8 mouse cellular contexts compared by ENCODE assay signal in the genomic region with DNA sequence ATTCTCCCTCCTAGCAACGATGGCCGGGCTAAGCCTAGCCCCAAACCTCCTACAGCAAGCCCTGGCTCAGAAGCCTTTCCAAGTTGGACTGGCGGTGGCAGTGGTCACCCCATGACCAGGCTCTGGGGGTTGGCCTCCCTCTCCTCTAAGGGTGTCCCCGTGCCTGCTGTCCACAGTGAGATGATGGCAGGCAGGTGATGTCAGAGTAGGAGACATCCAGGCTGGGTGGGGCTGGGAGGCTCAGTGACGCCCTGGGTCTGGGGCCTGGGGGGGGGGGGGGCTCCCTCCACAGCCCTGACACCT. TPM values are rescaled to one million over a fixed set of nuclear protein-coding genes. Genes with fewer than 3 reads are reported as not detected.
A peak's percentile ranks its signal among the peaks of the same experiment; 100 is the strongest.
DNase-seq lines count a peak whose midpoint lies in the region; ATAC-seq and TF ChIP-seq lines count a peak whose summit lies in the region.

No protein-coding gene starts in this region.

- H3K36me3 ChIP-seq in heart, embryonic 11.5 days (ENCODE audit: control insufficient read depth, insufficient read depth, low read length), result no peaks in the 10 kb centered on the region
- H3K36me3 ChIP-seq in ES-E14 (ENCODE audit: control insufficient read depth, insufficient read depth, low read length, poor library complexity, severe bottlenecking), result peaks cover 16% of the 10 kb centered on the region; the same call in 1 of the 2 replicates
- 0 out of 2 replicates have a peak, but pooled peaks cover 4% of the 10 kb centered on the region for H3K36me3 ChIP-seq in hindbrain, embryonic 10.5 days
- H3K36me3 ChIP-seq in macrophage (ENCODE audit: inconsistent target), result no peaks in the 10 kb centered on the region

- H3K79me2 ChIP-seq in macrophage (ENCODE audit: inconsistent target), result no peaks in the 10 kb centered on the region

- H3K27me3 ChIP-seq in heart, embryonic 11.5 days (ENCODE audit: control insufficient read depth, insufficient read depth, low read length), result peaks cover 27% of the 10 kb centered on the region
- peaks cover 52% of the 10 kb centered on the region for H3K27me3 ChIP-seq in hindbrain, embryonic 10.5 days (ENCODE audit: insufficient read depth, poor library complexity, severe bottlenecking)

- no peak for DNase-seq in heart, postnatal 10 days
- no peak for DNase-seq in ES-E14 (ENCODE audit: low read depth, low spot score)
- no peak for DNase-seq in hindbrain, embryonic 10.5 days (ENCODE audit: low spot score)
- no peak for DNase-seq in frontal cortex, postnatal 36 days (ENCODE audit: low spot score in 2 of 2)
- no peak for DNase-seq in ovary, postnatal 36 days (ENCODE audit: low spot score)
- DNase-seq in adrenal gland, postnatal 25 days, result no peak

- peak overlapping the region; percentile 75 for H3K4me3 ChIP-seq in heart, embryonic 11.5 days (ENCODE audit: low read depth, low read length)
- H3K4me3 ChIP-seq in ES-E14 (ENCODE audit: insufficient read depth in 1 of 2, low read depth in 1 of 2, low read length in 2 of 2, poor library complexity in 1 of 2, severe bottlenecking in 1 of 2), result peak overlapping the region; percentile 74 to 94
- H3K4me3 ChIP-seq in hindbrain, embryonic 10.5 days, result peak overlapping the region; percentile 87
- H3K4me3 ChIP-seq in macrophage (ENCODE audit: inconsistent target), result peak overlapping the region; percentile 20; the same call in 1 of the 2 replicates

- no peak; the same call in 1 of the 2 replicates for ATAC-seq in heart, embryonic 11.5 days (replicated peaks; ENCODE audit: insufficient number of reproducible peaks, low FRiP score, low TSS enrichment)

- no peaks in the 10 kb centered on the region for H3K9me3 ChIP-seq in heart, embryonic 11.5 days (replicated peaks; ENCODE audit: control insufficient read depth, low read length)
- H3K9me3 ChIP-seq in ES-E14 (ENCODE audit: control insufficient read depth, insufficient read depth, low read depth, low read length), result no peaks in the 10 kb centered on the region
- H3K9me3 ChIP-seq in hindbrain, embryonic 10.5 days, result no peaks in the 10 kb centered on the region

- 15% methylated on average over 5 of the region's 5 CpGs for WGBS in heart, embryonic 11.5 days (ENCODE audit: insufficient replicate concordance)
- 11% methylated on average over 5 of the region's 5 CpGs for WGBS in hindbrain, embryonic 10.5 days
- WGBS in macrophage (ENCODE audit: missing documents), result 25% methylated on average over 4 of the region's 5 CpGs

- intact Hi-C loops in heart, postnatal 10 days (cut with DNase I), result no loop called here

- peak overlapping the region; percentile 99 for H3K4me2 ChIP-seq in heart, embryonic 11.5 days

- H3K4me1 ChIP-seq in heart, embryonic 11.5 days (ENCODE audit: control insufficient read depth, insufficient read depth, low read length), result peaks cover 5% of the 10 kb centered on the region; the same call in 1 of the 2 replicates
- H3K4me1 ChIP-seq in ES-E14 (ENCODE audit: control insufficient read depth in 2 of 2, insufficient read depth in 2 of 2, low read length in 2 of 2, poor library complexity in 1 of 2), result peaks cover 0 to 10% of the 10 kb centered on the region in 2 experiments; a peak in 1 of 4 replicates
- H3K4me1 ChIP-seq in hindbrain, embryonic 10.5 days (replicated peaks), result peaks cover 29% of the 10 kb centered on the region

- in situ Hi-C loops in ES-E14 (cut with MboI; ENCODE audit: low sequenced_read_pairs in 2 of 2, unreplicated experiment in 2 of 2), result no loop called here

- H3K9ac ChIP-seq in heart, embryonic 11.5 days (ENCODE audit: low read depth, low read length), result no peak overlapping the region
- peak overlapping the region; percentile 79 for H3K9ac ChIP-seq in ES-E14 (ENCODE audit: insufficient read depth, low read depth, low read length, poor library complexity, severe bottlenecking)

- no peak overlapping the region for H3K27ac ChIP-seq in heart, embryonic 11.5 days (ENCODE audit: low read depth, low read length)
- no peak overlapping the region for H3K27ac ChIP-seq in ES-E14 (ENCODE audit: insufficient read depth, low read depth, low read length, poor library complexity, severe bottlenecking)
- peak overlapping the region; percentile 84 for H3K27ac ChIP-seq in hindbrain, embryonic 10.5 days
- H3K27ac ChIP-seq in macrophage, result no peak overlapping the region

TF ChIP-seq in ES-E14, 5 proteins besides CTCF, POLR2A, EP300 and RAD21:
- no peak for TF ChIP-seq ZNF384 (IDR thresholded peaks at IDR 0.05; ENCODE audit: low read depth, low read length)
- no peak for TF ChIP-seq ZC3H11A (IDR thresholded peaks at IDR 0.05; ENCODE audit: borderline replicate concordance, low read depth, low read length)
- no peak for TF ChIP-seq HCFC1 (IDR thresholded peaks at IDR 0.05; ENCODE audit: borderline replicate concordance, insufficient read depth, low read length)
- TF ChIP-seq MAFK (IDR thresholded peaks at IDR 0.05; ENCODE audit: insufficient read depth, low read depth, low read length), result no peak
- no peak for TF ChIP-seq CHD2 (IDR thresholded peaks at IDR 0.05; ENCODE audit: low read depth, low read length)

RNA-seq across cellular contexts. Expression of a gene that starts 2.7 kb away (rescaled TPM):
- polyA plus RNA-seq in heart, embryonic 11.5 days (2014; fragmentation: Nextera tagmentation; extraction: Ambion mirVana), result 2.6 and 3.1 TPM in 2 replicates
- 10 to 100 TPM; 11.3 to 11.9 TPM for total RNA-seq in heart, postnatal 10 days (2021)
- 46.1 and 47.7 TPM in 2 replicates for total RNA-seq in ES-E14 (2012; rRNA removed)
- 6.7 and 8.7 TPM in 2 replicates for polyA plus RNA-seq in hindbrain, embryonic 10.5 days (2016; fragmentation: Nextera tagmentation; extraction: Ambion mirVana)
- 10 to 100 TPM in 11 of 26 experiments, 1 to 10 TPM in 15; 1.3 to 34.8 (median 7.2) TPM for total RNA-seq in macrophage (2018; cell fraction: chromatin; rRNA removed)
- total RNA-seq in macrophage (2018; cell fraction: cytosol; rRNA removed), result 10 to 100 TPM in 1 of 26 experiments, 1 to 10 TPM in 25; 2.0 to 10.2 (median 6.0) TPM
- 10 to 100 TPM in 6 of 26 experiments, 1 to 10 TPM in 20; 2.8 to 17.8 (median 7.1) TPM for total RNA-seq in macrophage (2018; cell fraction: nucleus; rRNA removed)
- polyA plus RNA-seq in macrophage (2018), result 3.1 to 9.1 TPM (median 4.7 TPM) in 3 replicates
- 42.4 and 58.1 TPM in 2 replicates for total RNA-seq in adrenal gland, postnatal 25 days (2021)

RNA-seq across cellular contexts. Expression of a gene that starts 37.5 kb away (rescaled TPM):
- polyA plus RNA-seq in heart, embryonic 11.5 days (2014; fragmentation: Nextera tagmentation; extraction: Ambion mirVana), result 1.5 and 1.7 TPM in 2 replicates
- total RNA-seq in heart, postnatal 10 days (2021), result 1 to 10 TPM; 5.7 to 5.8 TPM
- total RNA-seq in ES-E14 (2012; rRNA removed), result 2.4 and 4.7 TPM in 2 replicates
- polyA plus RNA-seq in hindbrain, embryonic 10.5 days (2016; fragmentation: Nextera tagmentation; extraction: Ambion mirVana), result 5.2 and 5.7 TPM in 2 replicates
- 1,000 to 10,000 TPM in 8 of 26 experiments, 100 to 1,000 TPM in 16, 10 to 100 TPM in 2; 64.9 to 1,705 (median 425) TPM for total RNA-seq in macrophage (2018; cell fraction: chromatin; rRNA removed)
- 100 to 1,000 TPM; 167 to 665 (median 370) TPM for total RNA-seq in macrophage (2018; cell fraction: cytosol; rRNA removed)
- 1,000 to 10,000 TPM in 6 of 26 experiments, 100 to 1,000 TPM in 20; 137 to 1,391 (median 650) TPM for total RNA-seq in macrophage (2018; cell fraction: nucleus; rRNA removed)
- polyA plus RNA-seq in macrophage (2018), result 131 to 514 TPM (median 230 TPM) in 3 replicates
- 6.4 and 6.8 TPM in 2 replicates for total RNA-seq in adrenal gland, postnatal 25 days (2021)

RNA-seq across cellular contexts. Expression of a gene that starts 44.4 kb away (rescaled TPM):
- polyA plus RNA-seq in heart, embryonic 11.5 days (2014; fragmentation: Nextera tagmentation; extraction: Ambion mirVana), result 2.8 and 4.2 TPM in 2 replicates
- total RNA-seq in heart, postnatal 10 days (2021), result 1 to 10 TPM; 7.7 to 8.5 TPM
- 1.3 and 1.8 TPM in 2 replicates for total RNA-seq in ES-E14 (2012; rRNA removed)
- polyA plus RNA-seq in hindbrain, embryonic 10.5 days (2016; fragmentation: Nextera tagmentation; extraction: Ambion mirVana), result 7.1 and 10.9 TPM in 2 replicates
- total RNA-seq in macrophage (2018; cell fraction: chromatin; rRNA removed), result 1 to 10 TPM in 19 of 26 experiments, under 1 TPM in 6, not detected in 1; 0.33 to 9.8 (median 1.9) TPM
- 10 to 100 TPM in 1 of 26 experiments, 1 to 10 TPM in 25; 1.1 to 13.8 (median 3.6) TPM for total RNA-seq in macrophage (2018; cell fraction: cytosol; rRNA removed)
- 10 to 100 TPM in 2 of 26 experiments, 1 to 10 TPM in 24; 1.0 to 13.1 (median 3.1) TPM for total RNA-seq in macrophage (2018; cell fraction: nucleus; rRNA removed)
- 3.2 to 4.7 TPM (median 3.5 TPM) in 3 replicates for polyA plus RNA-seq in macrophage (2018)
- total RNA-seq in adrenal gland, postnatal 25 days (2021), result 7.9 and 12.8 TPM in 2 replicates

RNA-seq across cellular contexts. Expression of a gene that starts 48.3 kb away (rescaled TPM):
- 94.2 and 108 TPM in 2 replicates for polyA plus RNA-seq in heart, embryonic 11.5 days (2014; fragmentation: Nextera tagmentation; extraction: Ambion mirVana)
- 100 to 1,000 TPM; 346 to 355 TPM for total RNA-seq in heart, postnatal 10 days (2021)
- total RNA-seq in ES-E14 (2012; rRNA removed), result 44.1 and 58.9 TPM in 2 replicates
- polyA plus RNA-seq in hindbrain, embryonic 10.5 days (2016; fragmentation: Nextera tagmentation; extraction: Ambion mirVana), result 50.9 and 56.8 TPM in 2 replicates
- total RNA-seq in macrophage (2018; cell fraction: chromatin; rRNA removed), result 100 to 1,000 TPM in 20 of 26 experiments, 10 to 100 TPM in 6; 46.0 to 331 (median 122) TPM
- total RNA-seq in macrophage (2018; cell fraction: cytosol; rRNA removed), result 100 to 1,000 TPM in 25 of 26 experiments, 10 to 100 TPM in 1; 98.0 to 240 (median 160) TPM
- 100 to 1,000 TPM in 16 of 26 experiments, 10 to 100 TPM in 10; 69.7 to 196 (median 103) TPM for total RNA-seq in macrophage (2018; cell fraction: nucleus; rRNA removed)
- 174 to 203 TPM (median 184 TPM) in 3 replicates for polyA plus RNA-seq in macrophage (2018)
- 395 and 413 TPM in 2 replicates for total RNA-seq in adrenal gland, postnatal 25 days (2021)

Comparison
In these comparisons a context has a peak if more than half of its experiments do, and no peak if none do; other contexts are left out.
1. H3K4me3 ChIP-seq: peak in every context shown above with its lines; median percentile 87 in hindbrain, embryonic 10.5 days; 84 in ES-E14; 75 in heart, embryonic 11.5 days; 20 in macrophage.